Mouse (Mus musculus) hindbrain, embryonic 11.5 days (tissue): Measurements from ENCODE around the gene Znhit1. TPM values are rescaled to one million over a fixed set of nuclear protein-coding genes. Genes with fewer than 3 reads are reported as not detected.

Experiments
- ATAC-seq: fragments of 200-750 bp; cut with Nextera tagmentation; 2 replicates; pipeline ENCODE4 v1.8.0; 2017; ENCODE audit warnings: mild to moderate bottlenecking, moderate TSS enrichment, moderate library complexity; ENCODE audit not compliant: low FRiP score
- DNase-seq: peaks from one replicate; pipeline ENCODE4 v3.0.0-alpha.2; 2015; ENCODE audit warnings: low spot score
- H3K27ac ChIP-seq: fragments of 300-500 bp; sonication (generic); 2 replicates; pipeline ENCODE4 v1.5.1; 2014; ENCODE audit warnings: mild to moderate bottlenecking, low read depth, low read length
- H3K27me3 ChIP-seq: fragments of 300-500 bp; sonication (generic); 2 replicates; pipeline ENCODE4 v1.6.1; 2014; ENCODE audit warnings: mild to moderate bottlenecking, low read length, moderate library complexity, mixed read lengths; ENCODE audit not compliant: control insufficient read depth, insufficient read depth
- H3K36me3 ChIP-seq: fragments of 300-500 bp; sonication (generic); 2 replicates; pipeline ENCODE4 v1.6.1; 2014; ENCODE audit warnings: mild to moderate bottlenecking, low read length, moderate library complexity, mixed read lengths; ENCODE audit not compliant: control insufficient read depth, insufficient read depth
- H3K4me1 ChIP-seq: fragments of 300-500 bp; sonication (generic); replicated peaks from 2 replicates; pipeline ENCODE4 v1.6.1; 2014; ENCODE audit warnings: low read length, mixed read lengths; ENCODE audit not compliant: control insufficient read depth, insufficient read depth
- H3K4me2 ChIP-seq: fragments of 300-500 bp; sonication (generic); replicated peaks from 2 replicates; pipeline ENCODE4 v1.6.1; 2014; ENCODE audit warnings: mild to moderate bottlenecking, low read depth, low read length
- H3K4me3 ChIP-seq: fragments of 300-500 bp; sonication (generic); 2 replicates; pipeline ENCODE4 v1.5.1; 2014; ENCODE audit warnings: low read depth, low read length
- H3K9ac ChIP-seq: fragments of 300-500 bp; sonication (generic); 2 replicates; pipeline ENCODE4 v1.6.1; 2014; ENCODE audit warnings: low read depth, low read length
- H3K9me3 ChIP-seq: fragments of 300-500 bp; sonication (generic); 2 replicates; pipeline ENCODE4 v1.6.1; 2016; ENCODE audit warnings: low read length; ENCODE audit not compliant: control insufficient read depth
- WGBS: fragments of 180-500 bp; shearing (Covaris S2); extraction: QIAGEN DNeasy Blood & Tissue Kit; methylation state at CpG from one replicate; pipeline ENCODE4 v1.1.7; 2014; 5-methylcytosine and 5-hydroxymethylcytosine counted together
- polyA plus RNA-seq: library from polyadenylated mRNA; unstranded; fragments of >200 nt; fragmentation: Nextera tagmentation; extraction: Ambion mirVana; gene quantifications from 2 replicates; pipeline ENCODE4 v1.2.1, GENCODE M21; 2014

The Znhit1 gene
- polyA plus RNA-seq, 1 experiment from 2014 or later, result 92.8 TPM

- ATAC-seq, result no peak
- no peaks in the 10 kb centered on the region for H3K27me3 ChIP-seq
- no peaks in the 10 kb centered on the region for H3K9me3 ChIP-seq
- DNase-seq, result no peak
- H3K9ac ChIP-seq, result no peak overlapping the region
- no peak overlapping the region for H3K27ac ChIP-seq
- no peak overlapping the region for H3K4me3 ChIP-seq
- 85% methylated on average over 4 of the region's 5 CpGs for WGBS
- no peak overlapping the region for H3K4me2 ChIP-seq
- peaks cover 7% of the 10 kb centered on the region; the same call in 1 of the 2 replicates for H3K36me3 ChIP-seq
- H3K4me1 ChIP-seq, result no peaks in the 10 kb centered on the region
These were observed 11.6 kb upstream of the Znhit1 start for GRCm38 (mm10) chr5:136999449-136999848.

GRCm38 (mm10) chr5:136989801-136990200 lies 2.0 kb upstream of the Znhit1 start:
- Histone ChIP-seq H3K27ac (no peak overlapping the region), H3K9me3 (no peaks in the 10 kb centered on the region), H3K27me3 (no peaks in the 10 kb centered on the region), H3K9ac (no peak overlapping the region), H3K36me3 (peaks cover 6% of the 10 kb centered on the region), H3K4me3 (no peak overlapping the region), H3K4me1 (peaks cover 4% of the 10 kb centered on the region; the same call in 1 of the 2 replicates), H3K4me2 (no peak overlapping the region)
- DNase-seq (no peak), ATAC-seq (no peak)
- WGBS, result 94% methylated on average over 6 of the region's 6 CpGs

- Histone ChIP-seq H3K36me3 (peaks cover 6% of the 10 kb centered on the region), H3K27ac (no peak overlapping the region), H3K4me3 (peak overlapping the region; percentile 89), H3K4me1 (peaks cover 4% of the 10 kb centered on the region; the same call in 1 of the 2 replicates), H3K9ac (peak overlapping the region; percentile 96), H3K27me3 (no peaks in the 10 kb centered on the region), H3K4me2 (peak overlapping the region; percentile 91), H3K9me3 (no peaks in the 10 kb centered on the region)
- 89% methylated on average over 7 of the region's 7 CpGs for WGBS
- DNase-seq (no peak), ATAC-seq (no peak)
These were observed 599 bp upstream of the Znhit1 start for GRCm38 (mm10) chr5:136988420-136988819.

GRCm38 (mm10) chr5:136987138-136987933 lies 485 bp downstream of the Znhit1 start:
- ATAC-seq (peak; percentile 76), DNase-seq (peak; percentile 77)
- Histone ChIP-seq H3K27me3 (no peaks in the 10 kb centered on the region), H3K4me2 (peak overlapping the region; percentile 91), H3K9ac (peak overlapping the region; percentile 96), H3K9me3 (no peaks in the 10 kb centered on the region), H3K4me3 (peak overlapping the region; percentile 89), H3K4me1 (peaks cover 4% of the 10 kb centered on the region; the same call in 1 of the 2 replicates), H3K27ac (peak overlapping the region; percentile 95), H3K36me3 (peaks cover 3% of the 10 kb centered on the region; the same call in 1 of the 2 replicates)
- WGBS, result under 1% methylated on average over 63 of the region's 67 CpGs

- Histone ChIP-seq H3K9me3 (no peaks in the 10 kb centered on the region), H3K9ac (peak within 1 kb of the TSS; percentile 96), H3K27ac (peak within 1 kb of the TSS; percentile 95), H3K27me3 (no peaks in the 10 kb centered on the region), H3K4me1 (peaks cover 4% of the 10 kb centered on the region; the same call in 1 of the 2 replicates), H3K36me3 (peaks cover 3% of the 10 kb centered on the region), H3K4me3 (peak within 1 kb of the TSS; percentile 89), H3K4me2 (peak within 1 kb of the TSS; percentile 91)
- WGBS, result under 1% methylated on average over 26 of the region's 26 CpGs
- DNase-seq, result peak; percentile 99
- ATAC-seq, result peak; percentile 90
These were observed 1.1 kb downstream of the Znhit1 start, which contains the start of gene Plod3 for GRCm38 (mm10) chr5:136986695-136987137. Gene Plod3 (plus strand): TSS chr5:136987019.

- ATAC-seq, result no peak
- Histone ChIP-seq H3K4me1 (peaks cover 4% of the 10 kb centered on the region; the same call in 1 of the 2 replicates), H3K4me3 (no peak overlapping the region), H3K4me2 (no peak overlapping the region), H3K9ac (no peak overlapping the region), H3K36me3 (peaks cover 5% of the 10 kb centered on the region; the same call in 1 of the 2 replicates), H3K27me3 (no peaks in the 10 kb centered on the region), H3K27ac (no peak overlapping the region), H3K9me3 (no peaks in the 10 kb centered on the region)
- DNase-seq, result no peak
- WGBS, result 66% methylated on average over 14 of the region's 14 CpGs
These were observed 3.0 kb downstream of the Znhit1 start for GRCm38 (mm10) chr5:136984828-136985227.

GRCm38 (mm10) chr5:136982338-136982930 lies 5.4 kb downstream of the Znhit1 start:
- ATAC-seq (no peak), DNase-seq (peak; percentile 79)
- no peaks in the 10 kb centered on the region for H3K9me3 ChIP-seq
- H3K27me3 ChIP-seq, result no peaks in the 10 kb centered on the region
- peaks cover 5% of the 10 kb centered on the region; the same call in 1 of the 2 replicates for H3K36me3 ChIP-seq
- H3K4me3 ChIP-seq, result no peak overlapping the region
- H3K9ac ChIP-seq, result no peak overlapping the region
- no peak overlapping the region for H3K27ac ChIP-seq
- H3K4me1 ChIP-seq, result no peaks in the 10 kb centered on the region; the same call in 1 of the 2 replicates
- H3K4me2 ChIP-seq, result no peak overlapping the region
- 58% methylated on average over 14 of the region's 16 CpGs for WGBS

- no peak overlapping the region for H3K4me3 ChIP-seq
- 91% methylated on average over 8 of the region's 8 CpGs for WGBS
- H3K27ac ChIP-seq, result no peak overlapping the region
- no peaks in the 10 kb centered on the region for H3K27me3 ChIP-seq
- DNase-seq (no peak), ATAC-seq (no peak)
- H3K4me2 ChIP-seq, result no peak overlapping the region
- no peaks in the 10 kb centered on the region for H3K9me3 ChIP-seq
- H3K9ac ChIP-seq, result no peak overlapping the region
- no peaks in the 10 kb centered on the region; the same call in 1 of the 2 replicates for H3K4me1 ChIP-seq
- H3K36me3 ChIP-seq, result peaks cover 5% of the 10 kb centered on the region; the same call in 1 of the 2 replicates
These were observed 6.8 kb downstream of the Znhit1 start for GRCm38 (mm10) chr5:136980974-136981373.
